Mouse (Mus musculus): ENCODE measurements around the gene Pphln1. TPM values are rescaled to one million over a fixed set of nuclear protein-coding genes. Genes with fewer than 3 reads are reported as not detected.

Gene Pphln1
- total and polyA plus RNA-seq, 3 experiments = 11.4 to 96.4 (median 34.3) TPM

- DNase-seq (ENCODE audit: low spot score) (no peak), ATAC-seq (ENCODE audit: extremely low read depth, insufficient number of reproducible peaks, low FRiP score, poor library complexity, severe bottlenecking) (no peak)
- Histone ChIP-seq H3K4me1 (ENCODE audit: insufficient read depth, low read depth, low read length) (no peaks in the 10 kb centered on the region), H3K4me3 (ENCODE audit: low read depth, low read length) (no peak overlapping the region), H3K27me3 (ENCODE audit: insufficient read depth, low read length) (no peaks in the 10 kb centered on the region), H3K36me3 (replicated peaks) (peaks cover 80% of the 10 kb centered on the region), H3K9me3 (replicated peaks) (no peaks in the 10 kb centered on the region)
- TF ChIP-seq GATA2 (IDR thresholded peaks at IDR 0.05; ENCODE audit: borderline replicate concordance, low read depth, low read length) (no peak), GATA1 (IDR thresholded peaks at IDR 0.05; ENCODE audit: borderline replicate concordance, low read length) (no peak), CTCF (IDR thresholded peaks at IDR 0.05; ENCODE audit: low read depth, low read length) (no peak), TAL1 (conservative IDR thresholded peaks at IDR 0.05; ENCODE audit: low read depth, low read length) (no peak), POLR2AphosphoS5 (IDR thresholded peaks at IDR 0.05; ENCODE audit: insufficient replicate concordance, low read depth, low read length) (no peak)
Observed at GRCm38 (mm10) chr15:93443676-93444075, 45.5 kb downstream of the Pphln1 start.

GRCm38 (mm10) chr15:93448862-93449261 lies 50.7 kb downstream of the Pphln1 start:
- no peak for TF ChIP-seq GATA2 (IDR thresholded peaks at IDR 0.05; ENCODE audit: borderline replicate concordance, low read depth, low read length)
- no peak for TF ChIP-seq TAL1 (conservative IDR thresholded peaks at IDR 0.05; ENCODE audit: low read depth, low read length)
- Histone ChIP-seq H3K4me1 (ENCODE audit: insufficient read depth, low read depth, low read length) (no peaks in the 10 kb centered on the region; the same call in 1 of the 2 replicates), H3K36me3 (replicated peaks) (peaks cover 76% of the 10 kb centered on the region), H3K4me3 (ENCODE audit: low read depth, low read length) (no peak overlapping the region), H3K27me3 (ENCODE audit: insufficient read depth, low read length) (no peaks in the 10 kb centered on the region), H3K9me3 (replicated peaks) (no peaks in the 10 kb centered on the region)
- no peak for ATAC-seq (ENCODE audit: extremely low read depth, insufficient number of reproducible peaks, low FRiP score, poor library complexity, severe bottlenecking)
- DNase-seq (ENCODE audit: low spot score) = no peak

GRCm38 (mm10) chr15:93453296-93453695 lies 55.1 kb downstream of the Pphln1 start:
- H3K9me3 ChIP-seq (replicated peaks) = no peaks in the 10 kb centered on the region
- no peak for ATAC-seq (ENCODE audit: extremely low read depth, insufficient number of reproducible peaks, low FRiP score, poor library complexity, severe bottlenecking)

GRCm38 (mm10) chr15:93456005-93456404 lies 57.9 kb downstream of the Pphln1 start:
- Histone ChIP-seq H3K27me3 (ENCODE audit: insufficient read depth, low read length) (no peaks in the 10 kb centered on the region), H3K4me3 (ENCODE audit: low read depth, low read length) (no peak overlapping the region), H3K36me3 (replicated peaks) (peaks cover 79% of the 10 kb centered on the region), H3K4me1 (ENCODE audit: insufficient read depth, low read depth, low read length) (no peaks in the 10 kb centered on the region), H3K9me3 (replicated peaks) (no peaks in the 10 kb centered on the region)
- ATAC-seq (ENCODE audit: extremely low read depth, insufficient number of reproducible peaks, low FRiP score, poor library complexity, severe bottlenecking) (no peak), DNase-seq (ENCODE audit: low spot score) (no peak)
- TF ChIP-seq CTCF (IDR thresholded peaks at IDR 0.05; ENCODE audit: low read depth, low read length) = no peak
- TF ChIP-seq GATA1 (IDR thresholded peaks at IDR 0.05; ENCODE audit: borderline replicate concordance, low read length) = no peak
- TF ChIP-seq TAL1 (conservative IDR thresholded peaks at IDR 0.05; ENCODE audit: low read depth, low read length) = no peak
- no peak for TF ChIP-seq POLR2AphosphoS5 (IDR thresholded peaks at IDR 0.05; ENCODE audit: insufficient replicate concordance, low read depth, low read length)

More at GRCm38 (mm10) chr15:93453296-93453695, 55.1 kb downstream of the Pphln1 start:
- TF ChIP-seq CTCF (IDR thresholded peaks at IDR 0.05; ENCODE audit: low read depth, low read length) (no peak), GATA1 (IDR thresholded peaks at IDR 0.05; ENCODE audit: borderline replicate concordance, low read length) (no peak), TAL1 (conservative IDR thresholded peaks at IDR 0.05; ENCODE audit: low read depth, low read length) (no peak), POLR2AphosphoS5 (IDR thresholded peaks at IDR 0.05; ENCODE audit: insufficient replicate concordance, low read depth, low read length) (no peak), GATA2 (IDR thresholded peaks at IDR 0.05; ENCODE audit: borderline replicate concordance, low read depth, low read length) (no peak)
- H3K27me3 ChIP-seq (ENCODE audit: insufficient read depth, low read length) = no peaks in the 10 kb centered on the region
- no peaks in the 10 kb centered on the region; the same call in 1 of the 2 replicates for H3K4me1 ChIP-seq (ENCODE audit: insufficient read depth, low read depth, low read length)
- no peak for DNase-seq (ENCODE audit: low spot score)
- H3K4me3 ChIP-seq (ENCODE audit: low read depth, low read length) = no peak overlapping the region
- H3K36me3 ChIP-seq (replicated peaks) = peaks cover 79% of the 10 kb centered on the region

- DNase-seq (ENCODE audit: low spot score) (no peak), ATAC-seq (ENCODE audit: extremely low read depth, insufficient number of reproducible peaks, low FRiP score, poor library complexity, severe bottlenecking) (no peak)
- H3K36me3 ChIP-seq (replicated peaks) = peaks cover 80% of the 10 kb centered on the region
- no peaks in the 10 kb centered on the region for H3K27me3 ChIP-seq (ENCODE audit: insufficient read depth, low read length)
- H3K4me1 ChIP-seq (ENCODE audit: insufficient read depth, low read depth, low read length) = no peaks in the 10 kb centered on the region
- no peak overlapping the region for H3K4me3 ChIP-seq (ENCODE audit: low read depth, low read length)
- TF ChIP-seq TAL1 (conservative IDR thresholded peaks at IDR 0.05; ENCODE audit: low read depth, low read length) (no peak), CTCF (IDR thresholded peaks at IDR 0.05; ENCODE audit: low read depth, low read length) (no peak), GATA1 (IDR thresholded peaks at IDR 0.05; ENCODE audit: borderline replicate concordance, low read length) (no peak), GATA2 (IDR thresholded peaks at IDR 0.05; ENCODE audit: borderline replicate concordance, low read depth, low read length) (no peak), POLR2AphosphoS5 (IDR thresholded peaks at IDR 0.05; ENCODE audit: insufficient replicate concordance, low read depth, low read length) (no peak)
- no peaks in the 10 kb centered on the region for H3K9me3 ChIP-seq (replicated peaks)
Observed at GRCm38 (mm10) chr15:93459422-93459821, 61.3 kb downstream of the Pphln1 start.

- Histone ChIP-seq H3K9me3 (replicated peaks) (no peaks in the 10 kb centered on the region), H3K4me3 (ENCODE audit: low read depth, low read length) (no peak overlapping the region), H3K4me1 (ENCODE audit: insufficient read depth, low read depth, low read length) (no peaks in the 10 kb centered on the region), H3K36me3 (replicated peaks) (peaks cover 81% of the 10 kb centered on the region), H3K27me3 (ENCODE audit: insufficient read depth, low read length) (no peaks in the 10 kb centered on the region)
- TF ChIP-seq CTCF (IDR thresholded peaks at IDR 0.05; ENCODE audit: low read depth, low read length) (no peak), TAL1 (conservative IDR thresholded peaks at IDR 0.05; ENCODE audit: low read depth, low read length) (no peak), GATA1 (IDR thresholded peaks at IDR 0.05; ENCODE audit: borderline replicate concordance, low read length) (no peak), POLR2AphosphoS5 (IDR thresholded peaks at IDR 0.05; ENCODE audit: insufficient replicate concordance, low read depth, low read length) (no peak), GATA2 (IDR thresholded peaks at IDR 0.05; ENCODE audit: borderline replicate concordance, low read depth, low read length) (no peak)
- ATAC-seq (ENCODE audit: extremely low read depth, insufficient number of reproducible peaks, low FRiP score, poor library complexity, severe bottlenecking) (no peak), DNase-seq (ENCODE audit: low spot score) (no peak)
Observed at GRCm38 (mm10) chr15:93461066-93461465, 62.9 kb downstream of the Pphln1 start.

All from G1E (cell line).